In genomic region chr7:142525342-142526178, GRCm38 (mm10) we compare ENCODE assay signal across 11 mouse cellular contexts. TPM values are rescaled to one million over a fixed set of nuclear protein-coding genes. Genes with fewer than 3 reads are reported as not detected.
DNase-seq lines count a peak whose midpoint lies in the region; ATAC-seq and TF ChIP-seq lines count a peak whose summit lies in the region.
"Had no signal": no experiment of that assay in that cellular context is flagged by ENCODE, and none has a peak within 500 bp of the region (broad histone marks: within the 10 kb centered on the region; RNA-seq: fewer than 3 reads in every experiment).

No protein-coding gene starts in this region.

- WGBS in heart, embryonic 12.5 days: 29% methylated on average over 13 of the region's 13 CpGs
- 25% methylated on average over 13 of the region's 13 CpGs for WGBS in liver, embryonic 12.5 days (ENCODE audit: insufficient replicate concordance)

- peaks cover 57% of the 10 kb centered on the region for H3K4me1 ChIP-seq in heart, embryonic 12.5 days (replicated peaks)
- peaks cover 78% of the 10 kb centered on the region for H3K4me1 ChIP-seq in liver, embryonic 12.5 days

- TF ChIP-seq CTCF in gastrocnemius, adult 2 months (IDR thresholded peaks at IDR 0.05): no peak

- no peaks in the 10 kb centered on the region for H3K36me3 ChIP-seq in heart, embryonic 12.5 days
- H3K36me3 ChIP-seq in liver, embryonic 12.5 days: no peaks in the 10 kb centered on the region

- no peaks in the 10 kb centered on the region for H3K9me3 ChIP-seq in heart, embryonic 12.5 days (replicated peaks)
- no peaks in the 10 kb centered on the region for H3K9me3 ChIP-seq in liver, embryonic 12.5 days (replicated peaks)

- no peak for DNase-seq in gastrocnemius, adult 2 months
- DNase-seq in gastrocnemius, postnatal 25 days: no peak
- DNase-seq in adipocyte (ENCODE audit: low spot score): peak; percentile 8
- DNase-seq in cerebellum, adult 9-11 months: no peak
- no peak for DNase-seq in B cell, adult 2 months
- no peak for DNase-seq in cerebellum, adult 8-10 months
- DNase-seq: adrenal gland, postnatal 10 days had no signal

- no peak overlapping the region for H3K4me3 ChIP-seq in gastrocnemius, adult 2 months
- H3K4me3 ChIP-seq in heart, embryonic 12.5 days: no peak overlapping the region
- no peak overlapping the region for H3K4me3 ChIP-seq in liver, embryonic 12.5 days

- no peaks in the 10 kb centered on the region for H3K27me3 ChIP-seq in heart, embryonic 12.5 days (replicated peaks)
- peaks cover 1% of the 10 kb centered on the region for H3K27me3 ChIP-seq in liver, embryonic 12.5 days (replicated peaks)

- H3K9ac ChIP-seq in heart, embryonic 12.5 days: peak overlapping the region; percentile 4; the same call in 1 of the 2 replicates
- peak overlapping the region; percentile 36; the same call in 1 of the 2 replicates for H3K9ac ChIP-seq in liver, embryonic 12.5 days

- ATAC-seq in heart, embryonic 12.5 days (ENCODE audit: insufficient number of reproducible peaks, low FRiP score): peak; percentile 73
- ATAC-seq in liver, embryonic 12.5 days: peak; percentile 77

- peak overlapping the region; percentile 38; the same call in 1 of the 2 replicates for H3K27ac ChIP-seq in gastrocnemius, adult 2 months
- H3K27ac ChIP-seq in heart, embryonic 12.5 days (ENCODE audit: poor library complexity, severe bottlenecking): peak overlapping the region; percentile 74
- H3K27ac ChIP-seq in liver, embryonic 12.5 days: peak overlapping the region; percentile 74

- no peak overlapping the region for H3K4me2 ChIP-seq in heart, embryonic 12.5 days
- H3K4me2 ChIP-seq in liver, embryonic 12.5 days: peak overlapping the region; percentile 45

- intact Hi-C loops in gastrocnemius, adult 2 months (cut with DNase I): no loop called here

RNA-seq across cellular contexts. Expression of gene Mrpl23, which starts 6.9 kb away (rescaled TPM):
- 1 to 10 TPM in 1 of 2 experiments, under 1 TPM in 1; 0.89 to 1.4 TPM for total RNA-seq in gastrocnemius, adult 2 months (2021)
- total RNA-seq in gastrocnemius, postnatal 25 days (2021): 10 to 100 TPM in 1 of 2 experiments, 1 to 10 TPM in 1; 8.6 to 18.3 TPM
- polyA plus RNA-seq in heart, embryonic 12.5 days (2016; fragmentation: Nextera tagmentation; extraction: Ambion mirVana): 12.0 and 15.2 TPM in 2 replicates
- polyA plus RNA-seq in liver, embryonic 12.5 days (2016; fragmentation: Nextera tagmentation; extraction: Ambion mirVana): 10.4 and 14.4 TPM in 2 replicates

RNA-seq across cellular contexts. Expression of gene Tnnt3, which starts 26.9 kb away (rescaled TPM):
- over 10,000 TPM; 28,899 to 38,022 TPM for total RNA-seq in gastrocnemius, adult 2 months (2021)
- over 10,000 TPM; 28,170 to 31,317 TPM for total RNA-seq in gastrocnemius, postnatal 25 days (2021)
- 6.4 and 9.3 TPM in 2 replicates for polyA plus RNA-seq in heart, embryonic 12.5 days (2016; fragmentation: Nextera tagmentation; extraction: Ambion mirVana)
- polyA plus RNA-seq in liver, embryonic 12.5 days (2016; fragmentation: Nextera tagmentation; extraction: Ambion mirVana): 0.51 TPM in 1 of 2 replicates, not detected in the other
- total RNA-seq: left cerebral cortex, postnatal 10 days had no signal
- polyA plus RNA-seq: small intestine, adult 2 months had no signal
